Mouse (Mus musculus) layer of hippocampus, adult 2 months (tissue): ENCODE measurements at regions not wholly inside any gene's neighbourhood (a gene's known extent, or its start where the extent isn't known, plus 50 kb on each side); places are given as distances from the start of the nearest gene placed in this dataset.

Experiments used
- DNase-seq, 2 experiments: peaks; one replicate each; pipeline ENCODE4 v3.0.0; 2022; ENCODE audit warnings: low spot score in 2 of 2
- H3K27ac ChIP-seq: fragments of 200-600 bp; 2 replicates; pipeline ENCODE4 v1.8.1; 2022
- H3K4me3 ChIP-seq: fragments of 200-600 bp; 2 replicates; pipeline ENCODE4 v1.8.1; 2022; ENCODE audit warnings: mild to moderate bottlenecking
- CTCF ChIP-seq: fragments of 200-600 bp; conservative IDR thresholded peaks from 2 replicates; pipeline ENCODE4 v1.8.1; 2022; ENCODE audit warnings: antibody characterized with exemption, mild to moderate bottlenecking, moderate library complexity

DNA sequence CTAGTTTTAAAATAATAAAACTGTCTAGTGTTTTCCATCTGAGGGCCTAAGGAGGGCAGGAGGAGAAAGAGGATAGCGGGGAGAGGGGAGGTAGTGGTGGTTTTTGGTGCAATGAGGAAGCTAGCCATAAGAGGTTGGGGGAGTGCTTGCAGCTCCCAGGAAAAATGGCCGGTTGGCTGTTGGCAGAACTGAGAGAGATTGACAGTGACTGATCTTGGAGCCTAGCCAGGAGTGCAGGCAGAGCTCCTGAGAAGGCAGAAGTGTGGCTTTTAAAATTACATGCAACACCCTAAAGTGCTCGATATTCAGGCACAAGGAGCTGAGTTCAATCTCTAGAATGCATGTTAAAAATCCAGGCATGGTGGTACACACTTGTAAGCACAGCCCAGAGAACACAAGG is 938.3 kb upstream of the 2610301B20Rik start:
- Histone ChIP-seq H3K4me3 (no peak overlapping the region), H3K27ac (no peak overlapping the region)
- no peak for DNase-seq
- no peak for TF ChIP-seq CTCF

DNA sequence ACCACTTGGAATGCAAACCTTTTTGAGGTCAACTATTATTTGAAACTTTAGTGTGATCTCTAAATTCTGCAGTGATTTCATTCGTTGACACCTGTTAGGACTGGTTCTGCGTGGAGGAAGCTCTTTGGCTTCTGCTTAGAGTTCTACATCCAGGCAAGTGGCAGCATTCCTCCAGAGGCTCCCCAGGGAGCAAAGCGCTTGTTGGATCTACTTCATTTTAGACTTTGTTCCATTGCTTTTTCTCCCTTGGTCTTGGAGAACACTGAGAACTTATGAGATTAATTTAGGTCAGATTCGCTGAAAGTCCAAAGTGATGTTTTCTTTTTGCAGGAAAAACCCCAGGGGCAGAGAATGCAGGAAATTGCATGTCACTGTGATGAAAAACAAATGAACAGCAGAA is 922.9 kb upstream of the 2610301B20Rik start:
- no peak for TF ChIP-seq CTCF
- no peak for DNase-seq
- H3K4me3 ChIP-seq, result no peak overlapping the region
- no peak overlapping the region for H3K27ac ChIP-seq

DNA sequence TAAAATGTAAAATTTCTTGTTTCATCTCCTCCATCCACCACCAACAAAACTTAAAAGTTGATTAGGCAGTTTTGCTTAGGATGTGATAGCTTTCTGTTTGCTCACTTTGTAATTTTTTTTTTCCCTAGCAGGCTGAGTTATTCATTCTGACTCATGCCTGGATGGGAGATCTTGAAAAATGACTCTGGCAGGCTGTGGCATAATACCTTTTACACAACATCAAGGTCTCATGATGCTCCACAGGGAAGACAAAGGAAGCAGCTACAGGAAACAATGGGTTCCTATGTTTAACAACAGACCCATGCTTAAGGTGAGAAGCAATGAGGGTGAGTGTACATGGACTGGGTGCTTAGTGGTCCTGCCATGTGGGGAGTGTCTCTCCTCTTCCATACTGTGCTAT is 899.7 kb upstream of the 2610301B20Rik start:
- no peak overlapping the region for H3K27ac ChIP-seq
- no peak for TF ChIP-seq CTCF
- no peak overlapping the region for H3K4me3 ChIP-seq
- DNase-seq, result no peak

DNA sequence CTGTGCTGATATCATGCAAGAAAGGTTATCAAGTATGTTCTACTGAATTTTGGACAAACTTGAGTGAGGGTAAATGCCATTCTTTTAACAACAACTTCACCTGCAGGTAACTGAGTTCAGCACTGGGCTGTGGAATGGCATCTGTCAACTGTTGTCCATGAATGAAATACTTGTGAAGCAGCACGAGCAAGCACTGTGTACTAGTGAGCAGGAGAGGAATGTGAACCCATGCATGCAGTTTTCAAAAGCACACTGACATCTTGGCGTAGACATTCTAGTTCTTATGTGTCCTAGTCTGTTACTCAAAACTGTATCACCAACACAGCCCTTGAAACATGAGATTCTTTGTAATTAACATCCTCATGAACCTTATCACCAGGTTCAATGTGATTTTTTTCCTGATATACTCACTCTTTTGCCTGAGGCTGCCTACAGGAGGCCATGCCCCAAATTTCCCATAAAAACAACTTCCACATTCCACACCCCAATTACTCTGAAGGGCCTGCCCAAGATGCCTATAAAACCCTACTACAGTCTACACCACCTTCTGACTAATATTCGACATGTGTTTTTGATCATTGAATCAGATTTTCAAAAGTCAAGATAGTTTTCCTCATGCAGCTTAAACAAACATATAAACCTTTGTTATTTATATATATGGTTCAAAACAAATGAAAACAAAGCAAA is 892.8 kb upstream of the 2610301B20Rik start:
- Histone ChIP-seq H3K27ac (no peak overlapping the region), H3K4me3 (no peak overlapping the region)
- TF ChIP-seq CTCF, result no peak
- DNase-seq, result no peak

DNA sequence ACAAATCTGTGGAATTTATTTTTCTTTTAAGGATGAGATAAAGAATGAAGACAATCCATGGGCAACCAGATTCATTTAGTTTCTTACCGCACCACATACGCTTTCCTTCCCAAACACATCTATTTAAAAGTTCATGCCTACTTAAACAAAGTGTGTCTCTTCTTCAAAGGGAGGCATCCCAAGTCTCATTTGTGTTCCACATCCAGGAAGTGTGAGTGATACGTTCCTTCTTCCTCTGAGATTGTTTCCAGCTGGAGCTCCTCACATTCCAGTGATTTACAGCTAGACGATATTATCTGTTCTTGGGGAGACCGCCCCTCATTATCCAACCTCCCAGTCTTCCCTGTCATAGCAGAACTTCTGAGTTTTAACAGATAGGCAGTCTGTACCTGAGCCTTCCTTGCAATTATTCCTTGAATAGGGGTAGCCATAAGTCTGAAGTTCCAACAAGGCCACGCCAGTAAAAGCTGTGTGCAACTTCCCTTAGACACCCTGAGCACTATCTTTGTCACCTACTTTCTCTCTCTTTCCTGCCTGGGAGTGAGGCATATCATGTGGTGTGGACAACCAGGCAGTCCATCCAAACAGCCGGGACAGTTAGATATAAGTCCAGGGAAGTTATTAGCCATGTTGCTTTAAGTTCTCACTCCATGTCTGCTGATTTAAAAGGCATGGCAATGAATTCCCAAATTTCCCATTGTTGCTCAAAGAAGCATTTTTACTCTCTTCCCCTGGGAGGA is 891.3 kb upstream of the 2610301B20Rik start:
- no peak overlapping the region for H3K4me3 ChIP-seq
- DNase-seq, result no peak
- H3K27ac ChIP-seq, result no peak overlapping the region
- TF ChIP-seq CTCF, result no peak

DNA sequence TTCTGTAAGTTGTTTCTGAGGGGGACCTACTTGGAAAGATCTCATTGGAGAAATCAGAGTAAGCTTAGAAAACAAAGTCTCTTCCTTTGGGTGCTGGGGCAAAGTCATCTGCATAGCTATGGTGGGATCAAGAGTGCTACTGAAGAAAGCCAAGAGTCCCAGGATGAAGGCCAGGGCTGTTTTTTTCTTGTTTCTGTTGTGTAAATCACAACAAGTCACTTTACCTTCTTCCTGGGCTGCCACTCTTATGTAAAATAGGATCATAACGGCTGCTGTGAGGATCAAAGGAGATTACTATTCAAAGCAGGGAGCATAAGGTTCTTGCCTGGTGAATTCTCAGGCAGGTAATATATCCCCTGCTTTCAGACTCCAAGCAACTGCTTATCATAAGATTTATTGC is 880.4 kb upstream of the 2610301B20Rik start:
- Histone ChIP-seq H3K27ac (no peak overlapping the region), H3K4me3 (no peak overlapping the region)
- DNase-seq, result no peak
- TF ChIP-seq CTCF, result no peak

DNA sequence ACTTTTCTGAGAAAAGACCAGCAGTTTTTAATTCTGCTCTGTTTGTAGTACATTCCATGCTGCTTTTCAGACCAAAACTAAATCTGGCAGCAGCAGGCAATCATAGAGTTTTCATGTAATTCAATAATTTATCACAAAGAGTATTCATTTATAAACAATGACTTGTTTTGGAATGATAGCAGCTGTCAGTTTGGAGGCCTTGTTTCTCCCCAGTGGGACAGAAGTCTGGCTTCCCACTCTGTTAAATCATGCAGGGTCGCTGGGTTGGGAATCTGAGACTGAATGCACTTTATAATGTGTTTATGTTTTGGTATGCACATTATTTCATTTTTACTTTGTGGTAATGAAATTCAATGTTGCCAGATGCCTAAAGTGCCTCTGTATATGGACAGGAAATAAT is 879.8 kb upstream of the 2610301B20Rik start:
- no peak for DNase-seq
- TF ChIP-seq CTCF, result no peak
- Histone ChIP-seq H3K4me3 (no peak overlapping the region), H3K27ac (no peak overlapping the region)

DNA sequence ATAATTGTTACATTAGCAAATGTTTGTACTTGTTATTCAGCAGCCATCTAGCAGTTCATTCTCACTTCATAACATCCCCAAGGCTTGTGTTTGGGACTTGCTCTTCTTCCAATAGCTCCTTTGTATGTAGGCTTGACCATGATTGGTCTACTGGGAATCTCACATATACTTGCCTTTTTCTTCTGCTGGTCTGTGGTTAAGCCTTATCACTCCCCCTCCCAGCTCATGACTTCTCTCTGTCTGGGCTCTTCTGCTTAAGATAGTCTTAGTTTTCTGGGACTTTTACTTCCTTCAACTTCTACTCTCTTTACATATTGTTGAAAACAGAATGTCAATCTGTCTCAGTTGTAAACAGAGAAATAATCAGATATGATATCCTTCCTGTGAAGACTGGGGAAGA is 844.0 kb upstream of the 2610301B20Rik start:
- H3K4me3 ChIP-seq, result no peak overlapping the region
- DNase-seq, result no peak
- H3K27ac ChIP-seq, result no peak overlapping the region
- TF ChIP-seq CTCF, result no peak

DNA sequence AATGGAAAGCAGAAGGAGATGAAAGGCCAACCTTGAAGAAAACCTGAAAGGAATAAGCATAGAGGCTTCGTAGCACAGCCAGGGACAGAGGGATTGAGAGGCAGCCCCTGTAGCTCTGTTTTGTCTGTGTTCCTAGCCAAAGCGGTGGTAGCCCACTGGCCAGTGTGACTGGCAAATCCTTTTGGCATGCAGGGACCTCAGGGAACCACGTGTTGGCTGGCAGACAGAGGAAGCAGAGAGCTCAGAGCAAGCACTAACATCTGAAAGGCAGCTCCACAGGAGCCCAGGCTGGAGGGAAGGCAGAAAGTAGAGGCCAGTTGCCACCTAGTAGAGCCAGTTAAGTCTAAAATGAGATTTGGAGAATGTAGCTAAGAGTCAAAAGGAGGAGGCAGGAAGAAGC is 842.5 kb upstream of the 2610301B20Rik start:
- Histone ChIP-seq H3K4me3 (no peak overlapping the region), H3K27ac (no peak overlapping the region)
- no peak for DNase-seq
- no peak for TF ChIP-seq CTCF

DNA sequence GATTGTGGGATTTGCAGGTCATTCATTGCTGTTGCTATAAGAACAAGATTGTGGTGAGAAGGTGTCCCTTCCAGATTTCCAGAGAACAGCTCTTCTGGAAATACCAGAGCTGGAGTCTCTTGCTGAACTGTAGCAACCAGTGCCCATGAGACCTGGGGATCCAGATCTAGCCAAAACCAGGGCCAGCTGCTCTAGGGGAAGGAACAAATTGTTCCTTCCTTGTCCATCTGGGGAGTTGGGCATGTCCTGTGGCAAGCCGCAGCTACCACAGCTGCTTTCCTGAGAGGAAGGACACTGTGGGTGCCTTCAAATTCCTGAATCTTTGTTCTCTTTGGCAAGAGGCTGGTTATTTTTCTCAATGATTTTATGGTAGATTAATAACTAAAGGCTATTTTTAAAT is 839.0 kb upstream of the 2610301B20Rik start:
- Histone ChIP-seq H3K4me3 (no peak overlapping the region), H3K27ac (no peak overlapping the region)
- DNase-seq, result no peak
- TF ChIP-seq CTCF, result no peak

DNA sequence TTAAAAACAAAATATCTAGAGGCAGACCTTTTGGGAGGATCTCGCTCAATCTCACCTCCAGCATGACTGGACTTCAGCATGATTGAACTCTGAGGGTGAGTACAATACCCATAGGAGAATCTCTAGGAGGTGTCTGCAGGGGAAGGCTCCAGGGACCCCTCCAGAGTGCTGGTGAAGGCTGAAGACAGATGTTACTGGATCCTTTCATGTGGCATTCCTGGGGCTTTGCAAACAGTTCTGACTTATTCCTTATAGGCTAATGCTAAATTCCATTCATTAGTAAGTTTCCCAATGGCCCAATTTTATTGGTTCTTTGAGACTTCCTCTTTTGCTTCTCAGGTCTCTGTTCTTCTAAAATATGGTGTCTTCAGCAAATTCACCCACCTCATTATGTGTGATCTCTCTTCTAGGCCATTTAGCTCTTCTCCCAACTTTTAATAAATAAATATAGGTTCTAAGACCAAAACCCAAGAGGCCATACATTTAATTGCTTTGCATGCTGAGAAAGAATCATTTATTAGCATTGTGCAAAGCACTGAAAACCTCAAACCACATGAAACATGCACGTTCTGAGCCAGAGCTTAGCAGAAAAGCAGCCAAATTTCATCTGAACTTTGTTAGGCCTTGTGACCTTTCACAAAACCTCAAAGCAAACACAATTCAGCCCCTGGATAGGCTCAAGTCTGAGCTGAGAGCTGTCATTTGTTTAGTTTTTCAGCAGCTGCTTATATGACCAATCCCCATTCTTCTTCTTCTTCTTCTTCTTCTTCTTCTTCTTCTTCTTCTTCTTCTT is 832.8 kb upstream of the 2610301B20Rik start:
- DNase-seq, result no peak
- TF ChIP-seq CTCF, result no peak
- no peak overlapping the region for H3K4me3 ChIP-seq
- H3K27ac ChIP-seq, result no peak overlapping the region

DNA sequence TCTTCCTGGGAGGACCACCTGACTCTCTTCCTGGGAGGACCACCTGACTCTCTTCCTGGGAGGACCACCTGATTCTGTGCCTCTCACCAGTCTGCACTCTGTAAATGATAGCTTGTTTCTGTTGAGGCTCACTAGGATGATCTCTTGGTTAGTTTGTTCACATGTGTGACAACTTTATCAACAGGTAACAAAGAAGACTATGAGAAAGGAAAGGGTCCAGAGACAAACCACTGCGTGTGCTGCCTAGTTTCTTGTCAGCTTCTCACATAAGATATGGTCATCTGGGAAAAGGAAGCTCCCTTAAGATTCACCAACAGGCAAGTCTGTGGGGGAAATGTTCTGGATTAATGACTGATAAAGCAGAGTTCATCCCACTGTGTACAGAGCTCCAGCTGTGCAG is 825.5 kb upstream of the 2610301B20Rik start:
- Histone ChIP-seq H3K4me3 (no peak overlapping the region), H3K27ac (no peak overlapping the region)
- TF ChIP-seq CTCF, result no peak
- DNase-seq, result no peak

DNA sequence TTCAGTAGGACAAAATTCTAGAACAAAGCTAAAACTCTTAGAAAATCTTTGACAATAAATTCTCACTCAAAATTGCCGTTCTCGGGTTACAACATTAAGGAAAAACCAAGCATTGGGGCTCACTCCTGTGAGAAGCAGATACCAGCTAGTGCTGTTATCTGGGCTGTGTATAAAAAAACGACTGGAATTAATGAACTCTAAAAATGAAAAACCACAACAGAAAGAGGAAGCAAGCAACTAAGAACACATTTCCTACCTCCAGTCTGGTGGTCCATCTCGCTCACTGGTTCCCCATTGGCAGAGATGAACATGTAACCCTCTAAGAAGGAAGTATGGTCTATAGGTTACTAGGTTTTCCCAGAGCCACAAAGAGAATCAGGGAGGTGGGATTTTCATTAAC is 824.9 kb upstream of the 2610301B20Rik start:
- no peak for DNase-seq
- Histone ChIP-seq H3K27ac (no peak overlapping the region), H3K4me3 (no peak overlapping the region)
- TF ChIP-seq CTCF, result no peak
